Mouse (Mus musculus) lung, embryonic 14.5 days (tissue): ENCODE measurements around the gene Clcn6. TPM values are rescaled to one million over a fixed set of nuclear protein-coding genes. Genes with fewer than 3 reads are reported as not detected.

Source experiments
- ATAC-seq: fragments of 200-750 bp; cut with Nextera tagmentation; 2 replicates; pipeline ENCODE4 v1.8.0; 2017; ENCODE audit warnings: mild to moderate bottlenecking, moderate TSS enrichment, moderate library complexity; ENCODE audit not compliant: insufficient read depth
- DNase-seq: peaks from one replicate; pipeline ENCODE4 v3.0.0-alpha.2; 2015
- H3K27ac ChIP-seq: fragments of 300-500 bp; sonication (generic); 2 replicates; pipeline ENCODE4 v1.5.1; 2014; ENCODE audit warnings: low read depth, mild to moderate bottlenecking, moderate library complexity
- H3K27me3 ChIP-seq: fragments of 300-500 bp; sonication (generic); 2 replicates; pipeline ENCODE4 v1.6.1; 2014; ENCODE audit warnings: low read length, control low read depth; ENCODE audit not compliant: insufficient read depth
- H3K36me3 ChIP-seq: fragments of 300-500 bp; sonication (generic); 2 replicates; pipeline ENCODE4 v1.6.1; 2014; ENCODE audit warnings: control low read depth; ENCODE audit not compliant: insufficient read depth
- H3K4me1 ChIP-seq: fragments of 300-500 bp; sonication (generic); 2 replicates; pipeline ENCODE4 v1.6.1; 2014; ENCODE audit warnings: antibody characterized with exemption, control low read depth; ENCODE audit not compliant: insufficient read depth
- H3K4me2 ChIP-seq: fragments of 300-500 bp; sonication (generic); 2 replicates; pipeline ENCODE4 v1.6.1; 2014; ENCODE audit warnings: mild to moderate bottlenecking
- H3K4me3 ChIP-seq: fragments of 300-500 bp; sonication (generic); 2 replicates; pipeline ENCODE4 v1.5.1; 2014; ENCODE audit warnings: low read depth, low read length
- H3K9ac ChIP-seq: fragments of 300-500 bp; sonication (generic); 2 replicates; pipeline ENCODE4 v1.6.1; 2014
- H3K9me3 ChIP-seq: fragments of 300-500 bp; sonication (generic); 2 replicates; pipeline ENCODE4 v1.6.1; 2016; ENCODE audit warnings: low read depth, low read length, control low read depth
- CTCF ChIP-seq: IDR thresholded peaks from 2 replicates; pipeline ENCODE4 v1.5.1; 2016; ENCODE audit warnings: antibody characterized with exemption, low read depth
- WGBS: fragments of 180-500 bp; shearing (Covaris S2); extraction: QIAGEN DNeasy Blood & Tissue Kit; methylation state at CpG from one replicate; pipeline ENCODE4 v1.1.7; 2014; 5-methylcytosine and 5-hydroxymethylcytosine counted together
- polyA plus RNA-seq: library from polyadenylated mRNA; unstranded; fragments of >200 nt; fragmentation: Nextera tagmentation; extraction: Ambion mirVana; gene quantifications from 2 replicates; pipeline ENCODE4 v1.2.1, GENCODE M21; 2014

The Clcn6 gene
- polyA plus RNA-seq, 1 experiment from 2014 or later: 4.2 TPM

GRCm38 (mm10) chr4:148075259-148075658, 36.6 kb upstream of the Clcn6 start:
- Histone ChIP-seq H3K4me3 (peak overlapping the region; percentile 30), H3K9ac (peak overlapping the region; percentile 16; the same call in 1 of the 2 replicates), H3K27ac (no peak overlapping the region), H3K4me1 (no peaks in the 10 kb centered on the region), H3K36me3 (peaks cover 9% of the 10 kb centered on the region; the same call in 1 of the 2 replicates), H3K4me2 (peak overlapping the region; percentile 63), H3K27me3 (no peaks in the 10 kb centered on the region), H3K9me3 (no peaks in the 10 kb centered on the region)
- DNase-seq: peak; percentile 84
- peak; percentile 47 for ATAC-seq
- TF ChIP-seq CTCF: no peak
- 30% methylated on average over 21 of the region's 21 CpGs for WGBS

- Histone ChIP-seq H3K4me1 (no peaks in the 10 kb centered on the region), H3K27me3 (no peaks in the 10 kb centered on the region), H3K4me3 (peak overlapping the region; percentile 30), H3K27ac (no peak overlapping the region), H3K9me3 (no peaks in the 10 kb centered on the region), H3K4me2 (peak overlapping the region; percentile 63), H3K9ac (peak overlapping the region; percentile 16; the same call in 1 of the 2 replicates), H3K36me3 (peaks cover 4% of the 10 kb centered on the region; the same call in 1 of the 2 replicates)
- DNase-seq (peak; percentile 66), ATAC-seq (peak; percentile 24; the same call in 1 of the 2 replicates)
- 39% methylated on average over 17 of the region's 17 CpGs for WGBS
- peak; percentile 57 for TF ChIP-seq CTCF
Measured at GRCm38 (mm10) chr4:148074521-148075189, 36.0 kb upstream of the Clcn6 start.

- Histone ChIP-seq H3K4me3 (no peak overlapping the region), H3K4me1 (no peaks in the 10 kb centered on the region), H3K9me3 (no peaks in the 10 kb centered on the region), H3K36me3 (no peaks in the 10 kb centered on the region), H3K4me2 (no peak overlapping the region), H3K27me3 (no peaks in the 10 kb centered on the region), H3K9ac (no peak overlapping the region), H3K27ac (no peak overlapping the region)
- TF ChIP-seq CTCF: no peak
- DNase-seq: no peak
- ATAC-seq: no peak
- 45% methylated on average over 5 of the region's 5 CpGs for WGBS
Measured at GRCm38 (mm10) chr4:148071508-148071907, 32.9 kb upstream of the Clcn6 start.

- ATAC-seq: no peak
- H3K4me1 ChIP-seq: no peaks in the 10 kb centered on the region
- DNase-seq: no peak
- no peak overlapping the region for H3K9ac ChIP-seq
- no peak overlapping the region for H3K27ac ChIP-seq
- H3K4me3 ChIP-seq: no peak overlapping the region
- no peak for TF ChIP-seq CTCF
- H3K27me3 ChIP-seq: no peaks in the 10 kb centered on the region
- 67% methylated on average over 9 of the region's 9 CpGs for WGBS
- no peaks in the 10 kb centered on the region for H3K36me3 ChIP-seq
- H3K9me3 ChIP-seq: no peaks in the 10 kb centered on the region
- H3K4me2 ChIP-seq: no peak overlapping the region
Measured at GRCm38 (mm10) chr4:148069602-148070218, 31.1 kb upstream of the Clcn6 start.

GRCm38 (mm10) chr4:148067346-148067745, 28.7 kb upstream of the Clcn6 start:
- no peak for TF ChIP-seq CTCF
- DNase-seq: no peak
- no peak overlapping the region for H3K4me3 ChIP-seq
- no peak overlapping the region for H3K27ac ChIP-seq
- 81% methylated on average over 8 of the region's 8 CpGs for WGBS
- no peaks in the 10 kb centered on the region for H3K4me1 ChIP-seq
- H3K4me2 ChIP-seq: no peak overlapping the region
- no peaks in the 10 kb centered on the region for H3K36me3 ChIP-seq
- H3K9ac ChIP-seq: no peak overlapping the region
- H3K27me3 ChIP-seq: no peaks in the 10 kb centered on the region
- ATAC-seq: no peak
- H3K9me3 ChIP-seq: no peaks in the 10 kb centered on the region

- DNase-seq: no peak
- Histone ChIP-seq H3K4me1 (no peaks in the 10 kb centered on the region), H3K36me3 (no peaks in the 10 kb centered on the region), H3K4me3 (no peak overlapping the region), H3K9me3 (no peaks in the 10 kb centered on the region), H3K9ac (no peak overlapping the region), H3K4me2 (no peak overlapping the region), H3K27ac (no peak overlapping the region), H3K27me3 (no peaks in the 10 kb centered on the region)
- no peak for TF ChIP-seq CTCF
- ATAC-seq: no peak
- 51% methylated on average over 9 of the region's 9 CpGs for WGBS
Measured at GRCm38 (mm10) chr4:148066401-148066744, 27.8 kb upstream of the Clcn6 start.

- no peak overlapping the region for H3K9ac ChIP-seq
- H3K4me1 ChIP-seq: no peaks in the 10 kb centered on the region
- H3K27me3 ChIP-seq: no peaks in the 10 kb centered on the region
- ATAC-seq (no peak), DNase-seq (peak; percentile 25)
- no peak overlapping the region for H3K27ac ChIP-seq
- 42% methylated on average over 6 of the region's 6 CpGs for whole genome bisulfite sequencing
- H3K4me3 ChIP-seq: no peak overlapping the region
- H3K36me3 ChIP-seq: no peaks in the 10 kb centered on the region
- no peaks in the 10 kb centered on the region for H3K9me3 ChIP-seq
- no peak for TF ChIP-seq CTCF
- H3K4me2 ChIP-seq: no peak overlapping the region
Measured at GRCm38 (mm10) chr4:148065702-148066400, 27.2 kb upstream of the Clcn6 start.
